8 mouse cellular contexts compared by ENCODE assay signal in the genomic region with DNA sequence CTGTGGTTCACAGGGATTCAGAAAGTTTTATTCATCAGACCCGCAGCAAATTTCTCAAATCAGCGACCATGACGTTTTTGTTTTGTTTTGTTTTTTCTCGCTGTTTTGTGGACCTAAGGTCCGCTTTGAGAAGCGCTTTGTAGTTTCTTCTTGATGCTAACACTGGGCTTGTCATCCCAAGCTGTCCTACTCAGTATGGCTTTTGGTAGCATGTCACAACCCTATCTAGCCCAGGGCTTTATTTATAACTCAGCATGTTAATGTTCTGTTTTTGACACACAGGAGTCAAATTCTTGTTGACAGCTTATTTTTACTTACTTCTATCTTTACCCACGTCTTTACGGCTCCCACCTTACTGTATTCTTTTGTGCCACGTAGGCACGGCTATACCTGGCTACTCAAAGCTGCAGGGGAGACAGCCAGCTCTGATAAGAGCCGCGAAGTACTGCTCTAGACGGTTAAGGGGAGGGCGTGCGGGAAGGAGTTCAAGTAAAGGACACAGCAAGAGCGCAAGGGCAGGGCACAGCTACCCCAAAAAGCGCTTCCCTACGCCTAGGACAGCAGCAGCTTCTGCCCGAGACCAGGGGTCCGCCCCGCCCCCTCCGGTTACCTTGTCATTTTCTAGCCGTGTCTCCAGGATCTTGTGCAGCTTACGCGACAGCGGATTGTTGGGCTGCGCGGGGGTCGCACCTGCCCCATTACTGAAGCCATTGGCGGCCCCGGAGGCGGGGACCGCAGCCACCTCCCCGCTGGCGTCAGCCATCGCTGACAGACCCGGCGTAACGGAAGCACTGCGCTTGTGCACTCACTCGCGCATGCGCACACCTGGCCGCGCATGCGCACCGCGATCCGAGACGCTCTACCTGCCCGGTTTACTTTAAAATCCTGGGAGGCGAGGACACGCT. TPM values are rescaled to one million over a fixed set of nuclear protein-coding genes. Genes with fewer than 3 reads are reported as not detected.
DNase-seq lines count a peak whose midpoint lies in the region; ATAC-seq lines count a peak whose summit lies in the region.

A gene (minus strand): TSS at position 802 of the 905 bp plus-strand sequence.

- H3K4me1 ChIP-seq in hindbrain, embryonic 13.5 days (replicated peaks) = peaks cover 6% of the 10 kb centered on the region

- peak within 1 kb of the TSS; percentile 79 for H3K4me3 ChIP-seq in hindbrain, embryonic 13.5 days

- peak within 1 kb of the TSS; percentile 86 for H3K27ac ChIP-seq in hindbrain, embryonic 13.5 days

- H3K9me3 ChIP-seq in hindbrain, embryonic 13.5 days = no peaks in the 10 kb centered on the region

- ATAC-seq in hindbrain, embryonic 13.5 days (ENCODE audit: low FRiP score) = peak; percentile 95

- DNase-seq in NIH3T3 (ENCODE audit: low read depth) = peak; percentile 94
- DNase-seq in cerebellum, postnatal 10 days = peak; percentile 91 to 94
- peak; percentile 77 to 82 for DNase-seq in frontal cortex, postnatal 14 days (ENCODE audit: low spot score in 2 of 2)
- DNase-seq in layer of hippocampus, postnatal 25 days (ENCODE audit: extremely low spot score in 1 of 2, low spot score in 1 of 2) = peak; percentile 66 to 88
- DNase-seq in lung, postnatal 25 days (ENCODE audit: low spot score) = peak; percentile 77
- peak; percentile 92 for DNase-seq in retina, embryonic 14.5 days (ENCODE audit: low spot score)
- peak; percentile 87 for DNase-seq in thymus, postnatal 4 days

- peaks cover 20% of the 10 kb centered on the region for H3K36me3 ChIP-seq in hindbrain, embryonic 13.5 days

- peak within 1 kb of the TSS; percentile 90 for H3K9ac ChIP-seq in hindbrain, embryonic 13.5 days

- H3K4me2 ChIP-seq in hindbrain, embryonic 13.5 days = peak within 1 kb of the TSS; percentile 75

- H3K27me3 ChIP-seq in hindbrain, embryonic 13.5 days = no peaks in the 10 kb centered on the region

- 6% methylated on average over 53 of the region's 53 CpGs for WGBS in hindbrain, embryonic 13.5 days

RNA-seq across cellular contexts. Expression of the gene that starts here (rescaled TPM):
- polyA plus RNA-seq in hindbrain, embryonic 13.5 days (2015; fragmentation: Nextera tagmentation; extraction: Ambion mirVana) = 53.5 and 57.6 TPM in 2 replicates
- 10 to 100 TPM; 32.0 to 35.9 TPM for total RNA-seq in layer of hippocampus, postnatal 25 days (2021)

Comparison
In these comparisons a context has a peak if more than half of its experiments do, and no peak if none do; other contexts are left out.
1. Peak in every context shown above with its lines: DNase-seq, ATAC-seq, H3K4me3 ChIP-seq and H3K27ac ChIP-seq.